Mouse (Mus musculus) neural tube, embryonic 14.5 days (tissue): ENCODE data around the gene Pptc7. TPM values are rescaled to one million over a fixed set of nuclear protein-coding genes. Genes with fewer than 3 reads are reported as not detected.

Experiments used
- ATAC-seq: fragments of 200-750 bp; cut with Nextera tagmentation; 2 replicates; pipeline ENCODE4 v1.8.0; 2017; ENCODE audit warnings: low read depth, mild to moderate bottlenecking, moderate TSS enrichment, moderate library complexity
- H3K27ac ChIP-seq: fragments of 300-500 bp; sonication (generic); 2 replicates; pipeline ENCODE4 v1.5.1; 2014; ENCODE audit warnings: low read depth, mild to moderate bottlenecking, control low read depth, low read length, moderate library complexity, mixed read lengths
- H3K27me3 ChIP-seq: fragments of 300-500 bp; sonication (generic); 2 replicates; pipeline ENCODE4 v1.6.1; 2014; ENCODE audit warnings: low read length; ENCODE audit not compliant: control insufficient read depth, insufficient read depth
- H3K36me3 ChIP-seq: fragments of 300-500 bp; sonication (generic); 2 replicates; pipeline ENCODE4 v1.6.1; 2014; ENCODE audit warnings: low read length, mixed read lengths; ENCODE audit not compliant: control insufficient read depth, insufficient read depth
- H3K4me1 ChIP-seq: fragments of 300-500 bp; sonication (generic); 2 replicates; pipeline ENCODE4 v1.6.1; 2014; ENCODE audit warnings: low read length; ENCODE audit not compliant: control insufficient read depth, insufficient read depth
- H3K4me2 ChIP-seq: fragments of 300-500 bp; sonication (generic); 2 replicates; pipeline ENCODE4 v1.6.1; 2014; ENCODE audit warnings: mild to moderate bottlenecking, low read depth, low read length, control low read depth
- H3K4me3 ChIP-seq: fragments of 300-500 bp; sonication (generic); 2 replicates; pipeline ENCODE4 v1.5.1; 2014; ENCODE audit warnings: low read depth, low read length, control low read depth, mixed read lengths
- H3K9ac ChIP-seq: fragments of 300-500 bp; sonication (generic); replicated peaks from 2 replicates; pipeline ENCODE4 v1.6.1; 2014; ENCODE audit warnings: low read depth, mild to moderate bottlenecking, control low read depth, low read length, mixed read lengths
- H3K9me3 ChIP-seq: fragments of 300-500 bp; sonication (generic); 2 replicates; pipeline ENCODE4 v1.6.1; 2016; ENCODE audit warnings: low read length; ENCODE audit not compliant: control insufficient read depth
- WGBS: fragments of 180-500 bp; shearing (Covaris S2); extraction: QIAGEN DNeasy Blood & Tissue Kit; methylation state at CpG from one replicate; pipeline ENCODE4 v1.1.7; 2014; 5-methylcytosine and 5-hydroxymethylcytosine counted together
- polyA plus RNA-seq: library from polyadenylated mRNA; unstranded; fragments of >200 nt; fragmentation: Nextera tagmentation; extraction: Ambion mirVana; gene quantifications from 2 replicates; pipeline ENCODE4 v1.2.1, GENCODE M21; 2014

Pptc7 gene
- polyA plus RNA-seq, 1 experiment from 2014 or later = 9.2 TPM

GRCm38 (mm10) chr5:122327283-122327682, 43.1 kb downstream of the Pptc7 start:
- no peak overlapping the region for H3K4me2 ChIP-seq
- no peaks in the 10 kb centered on the region for H3K9me3 ChIP-seq
- H3K4me3 ChIP-seq = no peak overlapping the region
- H3K4me1 ChIP-seq = no peaks in the 10 kb centered on the region
- no peak overlapping the region for H3K27ac ChIP-seq
- H3K36me3 ChIP-seq = peaks cover 20% of the 10 kb centered on the region
- H3K27me3 ChIP-seq = no peaks in the 10 kb centered on the region
- no peak for ATAC-seq
- WGBS = 86% methylated on average over 3 of the region's 3 CpGs
- H3K9ac ChIP-seq = no peak overlapping the region

GRCm38 (mm10) chr5:122330269-122330668, 46.1 kb downstream of the Pptc7 start:
- Histone ChIP-seq H3K27ac (no peak overlapping the region), H3K9me3 (no peaks in the 10 kb centered on the region), H3K4me1 (no peaks in the 10 kb centered on the region), H3K4me2 (no peak overlapping the region), H3K4me3 (no peak overlapping the region), H3K36me3 (peaks cover 9% of the 10 kb centered on the region), H3K9ac (no peak overlapping the region), H3K27me3 (no peaks in the 10 kb centered on the region)
- WGBS = 93% methylated on average over 4 of the region's 4 CpGs
- ATAC-seq = no peak

- H3K27ac ChIP-seq = no peak overlapping the region
- H3K4me2 ChIP-seq = no peak overlapping the region
- WGBS = 78% methylated on average over 3 of the region's 3 CpGs
- H3K4me3 ChIP-seq = no peak overlapping the region
- no peaks in the 10 kb centered on the region for H3K36me3 ChIP-seq
- H3K4me1 ChIP-seq = no peaks in the 10 kb centered on the region
- no peaks in the 10 kb centered on the region for H3K9me3 ChIP-seq
- H3K27me3 ChIP-seq = no peaks in the 10 kb centered on the region
- ATAC-seq = no peak
- no peak overlapping the region for H3K9ac ChIP-seq
These were observed 50.5 kb downstream of the Pptc7 start for GRCm38 (mm10) chr5:122334682-122335081.

GRCm38 (mm10) chr5:122336554-122337294, 52.6 kb downstream of the Pptc7 start:
- Histone ChIP-seq H3K4me2 (no peak overlapping the region), H3K4me1 (no peaks in the 10 kb centered on the region), H3K27ac (no peak overlapping the region), H3K9me3 (no peaks in the 10 kb centered on the region), H3K27me3 (no peaks in the 10 kb centered on the region), H3K36me3 (no peaks in the 10 kb centered on the region), H3K9ac (no peak overlapping the region), H3K4me3 (no peak overlapping the region)
- 94% methylated on average over 7 of the region's 7 CpGs for WGBS
- no peak for ATAC-seq

- H3K4me1 ChIP-seq = no peaks in the 10 kb centered on the region
- ATAC-seq = no peak
- no peak overlapping the region for H3K27ac ChIP-seq
- 90% methylated on average over 1 of the region's 1 CpGs for WGBS
- no peak overlapping the region for H3K4me2 ChIP-seq
- no peaks in the 10 kb centered on the region for H3K9me3 ChIP-seq
- no peaks in the 10 kb centered on the region for H3K36me3 ChIP-seq
- H3K9ac ChIP-seq = no peak overlapping the region
- no peaks in the 10 kb centered on the region for H3K27me3 ChIP-seq
- no peak overlapping the region for H3K4me3 ChIP-seq
These were observed 58.7 kb downstream of the Pptc7 start for GRCm38 (mm10) chr5:122342874-122343273.

GRCm38 (mm10) chr5:122343768-122344167, 59.6 kb downstream of the Pptc7 start:
- Histone ChIP-seq H3K27ac (0 out of 2 replicates have a peak overlapping the region, but pooled peaks have one; percentile 1), H3K9ac (no peak overlapping the region), H3K36me3 (no peaks in the 10 kb centered on the region), H3K9me3 (no peaks in the 10 kb centered on the region), H3K4me1 (no peaks in the 10 kb centered on the region), H3K4me2 (no peak overlapping the region), H3K27me3 (no peaks in the 10 kb centered on the region), H3K4me3 (no peak overlapping the region)
- ATAC-seq = no peak
- WGBS = 51% methylated on average over 7 of the region's 7 CpGs

- Histone ChIP-seq H3K4me1 (no peaks in the 10 kb centered on the region), H3K27me3 (no peaks in the 10 kb centered on the region), H3K4me2 (no peak overlapping the region), H3K9ac (no peak overlapping the region), H3K4me3 (no peak overlapping the region), H3K27ac (no peak overlapping the region), H3K9me3 (no peaks in the 10 kb centered on the region), H3K36me3 (no peaks in the 10 kb centered on the region)
- WGBS = 8% methylated on average over 5 of the region's 5 CpGs
- ATAC-seq = no peak
These were observed 60.1 kb downstream of the Pptc7 start for GRCm38 (mm10) chr5:122344260-122344659.

- no peaks in the 10 kb centered on the region for H3K27me3 ChIP-seq
- H3K36me3 ChIP-seq = no peaks in the 10 kb centered on the region
- ATAC-seq = no peak
- H3K4me1 ChIP-seq = no peaks in the 10 kb centered on the region
- H3K9me3 ChIP-seq = no peaks in the 10 kb centered on the region
- H3K27ac ChIP-seq = no peak overlapping the region
- H3K9ac ChIP-seq = no peak overlapping the region
- 77% methylated on average over 4 of the region's 4 CpGs for WGBS
- no peak overlapping the region for H3K4me3 ChIP-seq
- H3K4me2 ChIP-seq = no peak overlapping the region
These were observed 61.6 kb downstream of the Pptc7 start for GRCm38 (mm10) chr5:122345777-122346176.

GRCm38 (mm10) chr5:122353807-122354491, 69.8 kb downstream of the Pptc7 start, which contains the start of the genes Rad9b and Vps29:
Gene Rad9b (minus strand): TSS chr5:122354233.
Gene Vps29 (plus strand): TSS chr5:122354369.
- Histone ChIP-seq H3K4me3 (peak within 1 kb of the TSS; percentile 84), H3K36me3 (no peaks in the 10 kb centered on the region), H3K4me2 (peak within 1 kb of the TSS; percentile 72), H3K9me3 (no peaks in the 10 kb centered on the region), H3K9ac (peak within 1 kb of the TSS; percentile 88), H3K27ac (peak within 1 kb of the TSS; percentile 79), H3K4me1 (peaks cover 3% of the 10 kb centered on the region; the same call in 1 of the 2 replicates), H3K27me3 (no peaks in the 10 kb centered on the region; the same call in 1 of the 2 replicates)
- under 1% methylated on average over 50 of the region's 51 CpGs for WGBS
- ATAC-seq = peak; percentile 94
